Mouse (Mus musculus) neural tube, embryonic 13.5 days (tissue): Measurements from ENCODE around the gene Pfn3. TPM values are rescaled to one million over a fixed set of nuclear protein-coding genes. Genes with fewer than 3 reads are reported as not detected.

Experiments used
- ATAC-seq: fragments of 200-750 bp; cut with Nextera tagmentation; 2 replicates; pipeline ENCODE4 v1.8.0; 2017; ENCODE audit warnings: low read depth, mild to moderate bottlenecking, moderate TSS enrichment, moderate library complexity
- H3K27ac ChIP-seq: fragments of 300-500 bp; sonication (generic); replicated peaks from 2 replicates; pipeline ENCODE4 v1.5.1; 2015; ENCODE audit warnings: moderate library complexity, mild to moderate bottlenecking, inconsistent platforms
- H3K27me3 ChIP-seq: fragments of 300-500 bp; sonication (generic); 2 replicates; pipeline ENCODE4 v1.6.1; 2015; ENCODE audit warnings: mild to moderate bottlenecking, inconsistent platforms
- H3K36me3 ChIP-seq: fragments of 300-500 bp; sonication (generic); 2 replicates; pipeline ENCODE4 v1.6.1; 2015; ENCODE audit warnings: mild to moderate bottlenecking, inconsistent platforms
- H3K4me1 ChIP-seq: fragments of 300-500 bp; sonication (generic); replicated peaks from 2 replicates; pipeline ENCODE4 v1.6.1; 2015; ENCODE audit warnings: inconsistent platforms
- H3K4me2 ChIP-seq: fragments of 300-500 bp; sonication (generic); 2 replicates; pipeline ENCODE4 v1.6.1; 2015; ENCODE audit warnings: inconsistent platforms, mild to moderate bottlenecking, moderate library complexity
- H3K4me3 ChIP-seq: fragments of 300-500 bp; sonication (generic); 2 replicates; pipeline ENCODE4 v1.5.1; 2015; ENCODE audit warnings: mild to moderate bottlenecking, inconsistent platforms
- H3K9ac ChIP-seq: fragments of 300-500 bp; sonication (generic); 2 replicates; pipeline ENCODE4 v1.6.1; 2015; ENCODE audit warnings: moderate library complexity, mild to moderate bottlenecking, inconsistent platforms
- H3K9me3 ChIP-seq: fragments of 300-500 bp; sonication (generic); 2 replicates; pipeline ENCODE4 v1.6.1; 2016; ENCODE audit warnings: inconsistent platforms
- WGBS: fragments of 180-500 bp; shearing (Covaris S2); methylation state at CpG from one replicate; pipeline ENCODE4 v1.1.7; 2015; 5-methylcytosine and 5-hydroxymethylcytosine counted together
- polyA plus RNA-seq: library from polyadenylated mRNA; unstranded; fragments of >200 nt; fragmentation: Nextera tagmentation; extraction: Ambion mirVana; gene quantifications from 2 replicates; pipeline ENCODE4 v1.2.1, GENCODE M21; 2015

Gene Pfn3
- 0.83 TPM in 1 of 2 replicates, not detected in the other for polyA plus RNA-seq

GRCm38 (mm10) chr13:55414743-55415380 is at the start of gene Pfn3:
TSS of gene Pfn3 (minus strand) at chr13:55415232.
- H3K27ac ChIP-seq, result no peak within 1 kb of the TSS
- WGBS, result 9% methylated on average over 41 of the region's 41 CpGs
- ATAC-seq, result peak; percentile 62
- H3K36me3 ChIP-seq, result no peaks in the 10 kb centered on the region
- H3K4me3 ChIP-seq, result peak within 1 kb of the TSS; percentile 41
- no peaks in the 10 kb centered on the region for H3K9me3 ChIP-seq
- peaks cover 53% of the 10 kb centered on the region for H3K27me3 ChIP-seq
- H3K4me2 ChIP-seq, result peak within 1 kb of the TSS; percentile 67
- H3K4me1 ChIP-seq, result peaks cover 11% of the 10 kb centered on the region
- H3K9ac ChIP-seq, result peak within 1 kb of the TSS; percentile 72

- WGBS, result under 1% methylated on average over 70 of the region's 84 CpGs
- Histone ChIP-seq H3K4me2 (peak within 1 kb of the TSS; percentile 77), H3K27me3 (peaks cover 9% of the 10 kb centered on the region; the same call in 1 of the 2 replicates), H3K4me3 (peak within 1 kb of the TSS; percentile 80), H3K27ac (peak within 1 kb of the TSS; percentile 98), H3K4me1 (peaks cover 54% of the 10 kb centered on the region), H3K36me3 (peaks cover 31% of the 10 kb centered on the region), H3K9ac (peak within 1 kb of the TSS; percentile 92), H3K9me3 (no peaks in the 10 kb centered on the region)
- ATAC-seq, result peak; percentile 81
These were observed 49.2 kb upstream of the Pfn3 start, which contains the start of gene Prr7 for GRCm38 (mm10) chr13:55464027-55464884. TSS of gene Prr7 (plus strand) at chr13:55464267.

DNA sequence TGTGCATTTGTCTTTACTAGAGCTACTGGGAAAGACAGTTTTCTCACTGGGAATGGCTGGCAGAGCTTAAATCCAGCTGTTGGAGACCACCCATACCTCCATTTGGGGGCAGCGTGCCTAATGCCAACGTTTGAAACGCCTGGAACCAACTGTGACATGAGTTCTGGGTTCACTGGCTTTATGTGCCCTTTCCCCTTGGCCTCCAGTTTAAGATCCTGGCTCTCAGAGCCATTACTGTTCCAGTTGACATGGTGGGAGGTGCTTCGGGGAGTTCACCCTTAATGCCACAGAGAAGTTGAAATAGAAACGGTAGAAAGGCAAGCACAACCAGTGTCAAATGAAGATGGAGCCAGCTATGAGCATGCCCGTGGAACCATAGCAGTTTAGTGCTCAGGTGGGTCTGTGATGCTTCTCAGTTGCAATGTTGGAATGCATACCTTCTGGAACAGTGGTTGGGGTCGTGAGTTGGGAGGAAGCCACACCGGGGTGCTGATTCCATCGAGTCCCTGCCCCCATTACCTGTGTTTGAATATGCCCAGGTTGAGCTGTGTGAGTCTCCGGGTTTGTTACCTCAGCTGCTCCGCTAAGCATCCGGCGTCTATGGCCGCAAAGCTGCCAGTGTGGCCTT is 48.5 kb upstream of the Pfn3 start:
- WGBS, result 7% methylated on average over 14 of the region's 14 CpGs

GRCm38 (mm10) chr13:55462965-55463364 is 47.9 kb upstream of the Pfn3 start:
- 0 out of 2 replicates have a peak overlapping the region, but pooled peaks have one; percentile 80 for H3K4me3 ChIP-seq
- no peaks in the 10 kb centered on the region for H3K9me3 ChIP-seq
- H3K27me3 ChIP-seq, result peaks cover 9% of the 10 kb centered on the region; the same call in 1 of the 2 replicates
- H3K4me1 ChIP-seq, result peaks cover 45% of the 10 kb centered on the region
- peak overlapping the region; percentile 77 for H3K4me2 ChIP-seq
- ATAC-seq, result no peak
- H3K9ac ChIP-seq, result no peak overlapping the region
- peaks cover 42% of the 10 kb centered on the region for H3K36me3 ChIP-seq
- peak overlapping the region; percentile 98; the same call in 1 of the 2 replicates for H3K27ac ChIP-seq
- 56% methylated on average over 2 of the region's 2 CpGs for WGBS

More for the DNA sequence above, 48.5 kb upstream of the Pfn3 start:
- Histone ChIP-seq H3K4me1 (peaks cover 47% of the 10 kb centered on the region), H3K36me3 (peaks cover 38% of the 10 kb centered on the region), H3K27me3 (peaks cover 9% of the 10 kb centered on the region; the same call in 1 of the 2 replicates), H3K9ac (peak overlapping the region; percentile 92), H3K4me3 (peak overlapping the region; percentile 80), H3K4me2 (peak overlapping the region; percentile 77), H3K27ac (peak overlapping the region; percentile 98), H3K9me3 (no peaks in the 10 kb centered on the region)
- peak; percentile 6 for ATAC-seq

GRCm38 (mm10) chr13:55451785-55452549 is 36.9 kb upstream of the Pfn3 start:
- Histone ChIP-seq H3K4me2 (no peak overlapping the region), H3K4me3 (no peak overlapping the region), H3K4me1 (peaks cover 16% of the 10 kb centered on the region), H3K27ac (no peak overlapping the region), H3K27me3 (no peaks in the 10 kb centered on the region), H3K9me3 (no peaks in the 10 kb centered on the region), H3K9ac (no peak overlapping the region), H3K36me3 (peaks cover 76% of the 10 kb centered on the region)
- no peak for ATAC-seq
- 93% methylated on average over 16 of the region's 16 CpGs for WGBS

DNA sequence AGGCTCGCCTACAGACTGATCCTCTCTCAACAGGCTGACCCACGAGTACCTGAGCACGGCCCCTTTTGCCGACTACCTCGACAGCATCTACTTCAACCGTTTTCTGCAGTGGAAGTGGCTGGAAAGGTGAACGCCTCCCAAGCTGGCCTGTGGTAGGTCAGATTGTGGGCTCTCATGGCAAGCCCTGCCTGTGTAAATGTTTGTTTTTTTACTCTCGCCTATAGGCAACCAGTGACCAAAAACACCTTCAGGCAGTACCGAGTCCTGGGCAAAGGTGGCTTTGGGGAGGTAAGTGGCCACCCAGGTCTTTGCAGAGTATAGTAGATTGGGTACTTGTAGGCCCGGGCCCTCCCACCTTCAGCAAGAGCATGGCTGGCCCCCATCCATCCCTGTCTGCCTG is 36.3 kb upstream of the Pfn3 start:
- no peak overlapping the region for H3K4me2 ChIP-seq
- H3K9ac ChIP-seq, result no peak overlapping the region
- no peak overlapping the region for H3K4me3 ChIP-seq
- no peak overlapping the region for H3K27ac ChIP-seq
- H3K4me1 ChIP-seq, result peaks cover 22% of the 10 kb centered on the region
- WGBS, result 89% methylated on average over 10 of the region's 10 CpGs
- peaks cover 69% of the 10 kb centered on the region for H3K36me3 ChIP-seq
- no peak for ATAC-seq
- H3K9me3 ChIP-seq, result no peaks in the 10 kb centered on the region
- no peaks in the 10 kb centered on the region for H3K27me3 ChIP-seq

GRCm38 (mm10) chr13:55450511-55450980 is 35.5 kb upstream of the Pfn3 start:
- H3K9ac ChIP-seq, result no peak overlapping the region
- H3K4me3 ChIP-seq, result no peak overlapping the region
- H3K4me2 ChIP-seq, result no peak overlapping the region
- H3K9me3 ChIP-seq, result no peaks in the 10 kb centered on the region
- H3K27ac ChIP-seq, result no peak overlapping the region
- H3K36me3 ChIP-seq, result peaks cover 62% of the 10 kb centered on the region
- ATAC-seq, result no peak
- WGBS, result 91% methylated on average over 11 of the region's 11 CpGs
- no peaks in the 10 kb centered on the region for H3K27me3 ChIP-seq
- peaks cover 29% of the 10 kb centered on the region for H3K4me1 ChIP-seq

GRCm38 (mm10) chr13:55449679-55450441 is 34.8 kb upstream of the Pfn3 start:
- no peak overlapping the region for H3K9ac ChIP-seq
- no peak overlapping the region for H3K4me3 ChIP-seq
- peaks cover 29% of the 10 kb centered on the region for H3K4me1 ChIP-seq
- H3K9me3 ChIP-seq, result no peaks in the 10 kb centered on the region
- ATAC-seq, result no peak
- H3K4me2 ChIP-seq, result no peak overlapping the region
- 94% methylated on average over 17 of the region's 17 CpGs for WGBS
- no peaks in the 10 kb centered on the region for H3K27me3 ChIP-seq
- no peak overlapping the region for H3K27ac ChIP-seq
- H3K36me3 ChIP-seq, result peaks cover 55% of the 10 kb centered on the region

- Histone ChIP-seq H3K4me2 (no peak overlapping the region), H3K9ac (no peak overlapping the region), H3K4me1 (peaks cover 29% of the 10 kb centered on the region), H3K27ac (no peak overlapping the region), H3K27me3 (no peaks in the 10 kb centered on the region), H3K36me3 (peaks cover 49% of the 10 kb centered on the region), H3K9me3 (no peaks in the 10 kb centered on the region), H3K4me3 (no peak overlapping the region)
- ATAC-seq, result no peak
- 91% methylated on average over 9 of the region's 9 CpGs for WGBS
These were observed 34.2 kb upstream of the Pfn3 start for GRCm38 (mm10) chr13:55449205-55449604.

DNA sequence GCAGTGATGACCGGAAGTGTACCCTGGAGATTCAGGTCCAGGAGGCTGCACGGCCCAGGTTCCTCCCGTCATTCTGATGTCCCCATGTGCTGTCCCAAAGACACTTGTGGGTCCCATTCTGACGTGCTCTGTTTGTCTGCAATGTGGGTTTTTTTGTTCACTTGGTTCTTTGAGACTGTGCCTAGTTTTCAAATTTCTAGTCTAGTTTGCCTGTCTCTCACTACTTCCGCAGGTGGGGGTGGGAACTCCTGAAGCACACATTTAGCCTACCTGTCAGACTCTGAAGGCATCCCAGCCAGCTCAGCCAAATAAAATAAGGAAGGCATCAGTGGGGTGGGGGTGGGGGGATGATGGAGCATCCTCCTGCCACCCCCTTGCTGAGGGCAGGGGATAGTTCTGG is 33.1 kb upstream of the Pfn3 start:
- Histone ChIP-seq H3K9me3 (no peaks in the 10 kb centered on the region), H3K4me1 (peaks cover 37% of the 10 kb centered on the region), H3K4me3 (no peak overlapping the region), H3K27me3 (no peaks in the 10 kb centered on the region), H3K36me3 (peaks cover 39% of the 10 kb centered on the region), H3K9ac (0 out of 2 replicates have a peak overlapping the region, but pooled peaks have one; percentile 2), H3K4me2 (no peak overlapping the region), H3K27ac (no peak overlapping the region)
- no peak for ATAC-seq
- 86% methylated on average over 5 of the region's 5 CpGs for WGBS

DNA sequence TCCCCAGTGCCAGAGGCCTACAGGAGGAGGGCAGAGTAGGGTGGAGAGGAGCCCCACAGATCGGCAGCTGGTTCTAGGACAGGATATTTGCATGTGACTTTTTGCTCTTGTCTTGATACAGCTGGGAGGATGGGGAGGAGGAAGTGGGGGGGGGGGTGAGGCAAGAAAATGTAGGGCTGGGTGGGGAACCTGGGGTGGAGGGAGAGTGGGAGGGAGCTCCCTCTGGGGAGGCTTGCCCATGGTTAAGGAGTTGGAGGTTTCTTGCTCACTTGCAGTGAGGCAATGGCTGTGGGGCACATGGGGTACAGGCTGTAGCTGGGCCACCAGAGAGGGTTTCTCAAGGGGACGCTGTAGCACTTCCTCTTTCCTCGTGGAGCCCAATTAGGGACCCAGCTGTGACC is 32.5 kb upstream of the Pfn3 start:
- Histone ChIP-seq H3K9ac (peak overlapping the region; percentile 95), H3K4me2 (no peak overlapping the region)
- no peak for ATAC-seq

More for the DNA sequence above, 32.5 kb upstream of the Pfn3 start:
- H3K27ac ChIP-seq, result no peak overlapping the region
- no peak overlapping the region for H3K4me3 ChIP-seq
- no peaks in the 10 kb centered on the region for H3K27me3 ChIP-seq
- H3K9me3 ChIP-seq, result no peaks in the 10 kb centered on the region
- H3K36me3 ChIP-seq, result peaks cover 33% of the 10 kb centered on the region
- H3K4me1 ChIP-seq, result peaks cover 37% of the 10 kb centered on the region
- 55% methylated on average over 3 of the region's 3 CpGs for WGBS
